Mouse (Mus musculus) hindbrain, embryonic 11.5 days (tissue): ENCODE results near the gene Scgb1a1. TPM values are rescaled to one million over a fixed set of nuclear protein-coding genes. Genes with fewer than 3 reads are reported as not detected.

Source experiments
- ATAC-seq: fragments of 200-750 bp; cut with Nextera tagmentation; 2 replicates; pipeline ENCODE4 v1.8.0; 2017; ENCODE audit warnings: mild to moderate bottlenecking, moderate TSS enrichment, moderate library complexity; ENCODE audit not compliant: low FRiP score
- DNase-seq: peaks from one replicate; pipeline ENCODE4 v3.0.0-alpha.2; 2015; ENCODE audit warnings: low spot score
- H3K27ac ChIP-seq: fragments of 300-500 bp; sonication (generic); 2 replicates; pipeline ENCODE4 v1.5.1; 2014; ENCODE audit warnings: mild to moderate bottlenecking, low read depth, low read length
- H3K27me3 ChIP-seq: fragments of 300-500 bp; sonication (generic); 2 replicates; pipeline ENCODE4 v1.6.1; 2014; ENCODE audit warnings: mild to moderate bottlenecking, low read length, moderate library complexity, mixed read lengths; ENCODE audit not compliant: control insufficient read depth, insufficient read depth
- H3K36me3 ChIP-seq: fragments of 300-500 bp; sonication (generic); 2 replicates; pipeline ENCODE4 v1.6.1; 2014; ENCODE audit warnings: mild to moderate bottlenecking, low read length, moderate library complexity, mixed read lengths; ENCODE audit not compliant: control insufficient read depth, insufficient read depth
- H3K4me1 ChIP-seq: fragments of 300-500 bp; sonication (generic); replicated peaks from 2 replicates; pipeline ENCODE4 v1.6.1; 2014; ENCODE audit warnings: low read length, mixed read lengths; ENCODE audit not compliant: control insufficient read depth, insufficient read depth
- H3K4me2 ChIP-seq: fragments of 300-500 bp; sonication (generic); replicated peaks from 2 replicates; pipeline ENCODE4 v1.6.1; 2014; ENCODE audit warnings: mild to moderate bottlenecking, low read depth, low read length
- H3K4me3 ChIP-seq: fragments of 300-500 bp; sonication (generic); 2 replicates; pipeline ENCODE4 v1.5.1; 2014; ENCODE audit warnings: low read depth, low read length
- H3K9ac ChIP-seq: fragments of 300-500 bp; sonication (generic); 2 replicates; pipeline ENCODE4 v1.6.1; 2014; ENCODE audit warnings: low read depth, low read length
- H3K9me3 ChIP-seq: fragments of 300-500 bp; sonication (generic); 2 replicates; pipeline ENCODE4 v1.6.1; 2016; ENCODE audit warnings: low read length; ENCODE audit not compliant: control insufficient read depth
- WGBS: fragments of 180-500 bp; shearing (Covaris S2); extraction: QIAGEN DNeasy Blood & Tissue Kit; methylation state at CpG from one replicate; pipeline ENCODE4 v1.1.7; 2014; 5-methylcytosine and 5-hydroxymethylcytosine counted together
- polyA plus RNA-seq: library from polyadenylated mRNA; unstranded; fragments of >200 nt; fragmentation: Nextera tagmentation; extraction: Ambion mirVana; gene quantifications from 2 replicates; pipeline ENCODE4 v1.2.1, GENCODE M21; 2014

The Scgb1a1 gene
- polyA plus RNA-seq, 1 experiment from 2014 or later, result not detected

DNA sequence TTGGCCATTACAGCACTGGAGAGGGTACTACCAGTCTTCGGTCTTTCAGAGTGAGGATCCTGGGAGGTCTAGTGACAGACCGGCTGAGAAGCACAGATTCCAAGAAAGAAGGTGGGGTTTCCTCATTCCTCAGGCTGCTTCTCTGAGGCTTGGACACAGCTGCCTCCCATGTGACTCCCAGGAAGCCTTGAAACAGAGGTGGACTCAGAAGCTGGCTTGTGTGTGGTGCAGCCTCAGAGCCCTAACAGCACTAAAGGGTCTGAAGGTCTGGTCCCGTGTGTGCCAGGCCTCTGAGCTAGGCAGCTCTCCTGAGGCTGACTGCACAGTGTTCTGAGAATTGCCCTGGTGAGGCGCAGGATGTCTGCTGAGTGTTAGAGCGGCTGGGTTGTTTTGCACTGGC, 18.3 kb upstream of the Scgb1a1 start:
- H3K27me3 ChIP-seq, result no peaks in the 10 kb centered on the region
- no peaks in the 10 kb centered on the region for H3K36me3 ChIP-seq
- no peak overlapping the region for H3K27ac ChIP-seq
- H3K9me3 ChIP-seq, result no peaks in the 10 kb centered on the region
- no peak overlapping the region for H3K4me3 ChIP-seq
- no peaks in the 10 kb centered on the region; the same call in 1 of the 2 replicates for H3K4me1 ChIP-seq
- DNase-seq (no peak), ATAC-seq (no peak)
- H3K9ac ChIP-seq, result no peak overlapping the region
- 76% methylated on average over 5 of the region's 5 CpGs for WGBS
- no peak overlapping the region for H3K4me2 ChIP-seq

GRCm38 (mm10) chr19:9105101-9105685, 17.4 kb upstream of the Scgb1a1 start:
- Histone ChIP-seq H3K27ac (no peak overlapping the region), H3K9me3 (no peaks in the 10 kb centered on the region), H3K4me2 (no peak overlapping the region), H3K4me1 (no peaks in the 10 kb centered on the region; the same call in 1 of the 2 replicates), H3K27me3 (no peaks in the 10 kb centered on the region), H3K4me3 (no peak overlapping the region), H3K36me3 (no peaks in the 10 kb centered on the region), H3K9ac (no peak overlapping the region)
- DNase-seq, result no peak
- WGBS, result 76% methylated on average over 3 of the region's 3 CpGs
- no peak for ATAC-seq

- Histone ChIP-seq H3K27ac (no peak overlapping the region), H3K4me3 (no peak overlapping the region), H3K36me3 (no peaks in the 10 kb centered on the region), H3K4me2 (no peak overlapping the region), H3K4me1 (no peaks in the 10 kb centered on the region; the same call in 1 of the 2 replicates), H3K27me3 (no peaks in the 10 kb centered on the region), H3K9ac (no peak overlapping the region), H3K9me3 (no peaks in the 10 kb centered on the region)
- ATAC-seq, result no peak
- no peak for DNase-seq
- WGBS, result 88% methylated on average over 4 of the region's 4 CpGs
These were observed 16.2 kb upstream of the Scgb1a1 start for GRCm38 (mm10) chr19:9103986-9104385.

- no peaks in the 10 kb centered on the region for H3K27me3 ChIP-seq
- no peaks in the 10 kb centered on the region for H3K9me3 ChIP-seq
- H3K36me3 ChIP-seq, result no peaks in the 10 kb centered on the region
- no peaks in the 10 kb centered on the region; the same call in 1 of the 2 replicates for H3K4me1 ChIP-seq
- DNase-seq (no peak), ATAC-seq (no peak)
- H3K9ac ChIP-seq, result no peak overlapping the region
- no peak overlapping the region for H3K4me3 ChIP-seq
- WGBS, result 92% methylated on average over 2 of the region's 2 CpGs
- H3K4me2 ChIP-seq, result no peak overlapping the region
- no peak overlapping the region for H3K27ac ChIP-seq
These were observed 13.3 kb upstream of the Scgb1a1 start for GRCm38 (mm10) chr19:9101062-9101457.

GRCm38 (mm10) chr19:9100297-9101061, 12.7 kb upstream of the Scgb1a1 start:
- no peak overlapping the region for H3K4me2 ChIP-seq
- DNase-seq (no peak), ATAC-seq (no peak)
- 88% methylated on average over 17 of the region's 17 CpGs for WGBS
- no peaks in the 10 kb centered on the region for H3K9me3 ChIP-seq
- no peaks in the 10 kb centered on the region; the same call in 1 of the 2 replicates for H3K4me1 ChIP-seq
- no peak overlapping the region for H3K27ac ChIP-seq
- H3K4me3 ChIP-seq, result no peak overlapping the region
- no peak overlapping the region for H3K9ac ChIP-seq
- H3K36me3 ChIP-seq, result no peaks in the 10 kb centered on the region
- no peaks in the 10 kb centered on the region for H3K27me3 ChIP-seq

GRCm38 (mm10) chr19:9099751-9100150, 12.0 kb upstream of the Scgb1a1 start:
- ATAC-seq (no peak), DNase-seq (no peak)
- 88% methylated on average over 8 of the region's 8 CpGs for WGBS
- Histone ChIP-seq H3K36me3 (no peaks in the 10 kb centered on the region), H3K9ac (no peak overlapping the region), H3K27me3 (no peaks in the 10 kb centered on the region), H3K4me2 (no peak overlapping the region), H3K9me3 (no peaks in the 10 kb centered on the region), H3K4me3 (no peak overlapping the region), H3K27ac (no peak overlapping the region), H3K4me1 (no peaks in the 10 kb centered on the region; the same call in 1 of the 2 replicates)

- ATAC-seq (no peak), DNase-seq (no peak)
- no peaks in the 10 kb centered on the region for H3K27me3 ChIP-seq
- no peaks in the 10 kb centered on the region for H3K9me3 ChIP-seq
- H3K4me3 ChIP-seq, result no peak overlapping the region
- H3K4me2 ChIP-seq, result no peak overlapping the region
- 89% methylated on average over 13 of the region's 13 CpGs for WGBS
- H3K27ac ChIP-seq, result no peak overlapping the region
- no peaks in the 10 kb centered on the region for H3K36me3 ChIP-seq
- no peaks in the 10 kb centered on the region for H3K4me1 ChIP-seq
- H3K9ac ChIP-seq, result no peak overlapping the region
These were observed 9.7 kb upstream of the Scgb1a1 start for GRCm38 (mm10) chr19:9097441-9097840.

- H3K4me3 ChIP-seq, result no peak overlapping the region
- WGBS, result 72% methylated on average over 5 of the region's 5 CpGs
- H3K4me1 ChIP-seq, result no peaks in the 10 kb centered on the region
- H3K4me2 ChIP-seq, result no peak overlapping the region
- no peaks in the 10 kb centered on the region for H3K27me3 ChIP-seq
- no peaks in the 10 kb centered on the region for H3K9me3 ChIP-seq
- H3K36me3 ChIP-seq, result no peaks in the 10 kb centered on the region
- no peak overlapping the region for H3K9ac ChIP-seq
- no peak for DNase-seq
- ATAC-seq, result no peak
- H3K27ac ChIP-seq, result no peak overlapping the region
These were observed 7.4 kb upstream of the Scgb1a1 start for GRCm38 (mm10) chr19:9095111-9095510.

- no peaks in the 10 kb centered on the region for H3K9me3 ChIP-seq
- H3K36me3 ChIP-seq, result no peaks in the 10 kb centered on the region
- ATAC-seq (no peak), DNase-seq (no peak)
- H3K4me1 ChIP-seq, result no peaks in the 10 kb centered on the region
- WGBS, result 52% methylated on average over 2 of the region's 2 CpGs
- no peaks in the 10 kb centered on the region for H3K27me3 ChIP-seq
- H3K4me2 ChIP-seq, result no peak overlapping the region
- no peak overlapping the region for H3K9ac ChIP-seq
- no peak overlapping the region for H3K4me3 ChIP-seq
- no peak overlapping the region for H3K27ac ChIP-seq
These were observed 3.0 kb upstream of the Scgb1a1 start for GRCm38 (mm10) chr19:9090709-9091108.
